Mouse (Mus musculus) midbrain, embryonic 16.5 days (tissue): ENCODE measurements around the gene Aurkaip1. TPM values are rescaled to one million over a fixed set of nuclear protein-coding genes. Genes with fewer than 3 reads are reported as not detected.
A peak's percentile ranks its signal among the peaks of the same experiment; 100 is the strongest.

Experiments used
- ATAC-seq: fragments of 200-750 bp; cut with Nextera tagmentation; 2 replicates; pipeline ENCODE4 v1.8.0; 2017; ENCODE audit warnings: moderate TSS enrichment
- H3K27ac ChIP-seq: fragments of 300-500 bp; sonication (generic); 2 replicates; pipeline ENCODE4 v1.5.1; 2014; ENCODE audit warnings: mild to moderate bottlenecking, low read length, mixed read lengths
- H3K27me3 ChIP-seq: fragments of 300-500 bp; sonication (generic); 2 replicates; pipeline ENCODE4 v1.6.1; 2014; ENCODE audit warnings: low read depth, low read length, mixed read lengths; ENCODE audit not compliant: control insufficient read depth, insufficient read depth
- H3K36me3 ChIP-seq: fragments of 300-500 bp; sonication (generic); 2 replicates; pipeline ENCODE4 v1.6.1; 2014; ENCODE audit warnings: mild to moderate bottlenecking, low read length, moderate library complexity, mixed read lengths; ENCODE audit not compliant: control insufficient read depth, insufficient read depth
- H3K4me1 ChIP-seq: fragments of 300-500 bp; sonication (generic); 2 replicates; pipeline ENCODE4 v1.6.1; 2014; ENCODE audit warnings: mild to moderate bottlenecking, low read length, mixed read lengths; ENCODE audit not compliant: control insufficient read depth, insufficient read depth
- H3K4me2 ChIP-seq: fragments of 300-500 bp; sonication (generic); 2 replicates; pipeline ENCODE4 v1.6.1; 2014; ENCODE audit warnings: mild to moderate bottlenecking, low read length, mixed read lengths
- H3K4me3 ChIP-seq: fragments of 300-500 bp; sonication (generic); 2 replicates; pipeline ENCODE4 v1.5.1; 2014; ENCODE audit warnings: low read depth, mild to moderate bottlenecking, low read length, moderate library complexity, mixed read lengths
- H3K9ac ChIP-seq: fragments of 300-500 bp; sonication (generic); 2 replicates; pipeline ENCODE4 v1.6.1; 2014; ENCODE audit warnings: low read depth, low read length, mixed read lengths
- H3K9me3 ChIP-seq: fragments of 300-500 bp; sonication (generic); replicated peaks from 2 replicates; pipeline ENCODE4 v1.6.1; 2014; ENCODE audit warnings: mild to moderate bottlenecking, low read length, mixed read lengths; ENCODE audit not compliant: control insufficient read depth, poor library complexity, severe bottlenecking
- WGBS: fragments of 180-500 bp; shearing (Covaris S2); extraction: QIAGEN DNeasy Blood & Tissue Kit; methylation state at CpG from one replicate; pipeline ENCODE4 v1.1.7; 2014; 5-methylcytosine and 5-hydroxymethylcytosine counted together
- polyA plus RNA-seq: library from polyadenylated mRNA; unstranded; fragments of >200 nt; fragmentation: Nextera tagmentation; extraction: Ambion mirVana; gene quantifications from 2 replicates; pipeline ENCODE4 v1.2.1, GENCODE M21; 2015

Gene Aurkaip1
- polyA plus RNA-seq, 1 experiment from 2014 or later, result 134 TPM

DNA sequence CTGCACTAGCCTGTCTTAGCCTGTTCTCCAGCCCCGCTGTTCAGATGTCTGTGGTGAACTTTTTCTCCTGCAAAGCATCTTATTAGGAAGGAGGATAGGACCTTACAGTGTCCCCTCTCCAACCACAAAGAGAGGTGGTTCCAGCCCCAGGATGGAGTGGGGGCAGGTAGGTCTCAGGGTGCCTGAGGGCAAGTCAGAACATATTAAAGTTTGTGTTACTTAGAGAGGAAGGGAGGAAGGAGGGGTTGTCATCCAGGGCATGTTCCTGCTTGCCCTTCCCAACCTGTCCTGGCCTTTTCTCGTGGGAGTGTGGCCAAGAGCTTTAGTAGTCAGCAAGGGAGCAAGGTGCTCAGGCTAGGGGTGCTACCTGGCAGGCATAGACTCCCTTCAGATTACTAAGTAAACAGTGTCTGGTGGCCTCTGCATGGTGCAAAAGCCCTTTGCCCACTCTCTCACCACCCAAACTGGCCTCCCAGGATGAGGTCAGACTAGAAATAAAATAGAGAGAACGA is 40.4 kb upstream of the Aurkaip1 start:
- Histone ChIP-seq H3K27ac (no peak overlapping the region), H3K4me1 (no peaks in the 10 kb centered on the region), H3K27me3 (no peaks in the 10 kb centered on the region), H3K4me2 (no peak overlapping the region), H3K9me3 (no peaks in the 10 kb centered on the region), H3K9ac (no peak overlapping the region), H3K36me3 (no peaks in the 10 kb centered on the region), H3K4me3 (no peak overlapping the region)
- no peak for ATAC-seq
- WGBS, result 72% methylated on average over 3 of the region's 3 CpGs

DNA sequence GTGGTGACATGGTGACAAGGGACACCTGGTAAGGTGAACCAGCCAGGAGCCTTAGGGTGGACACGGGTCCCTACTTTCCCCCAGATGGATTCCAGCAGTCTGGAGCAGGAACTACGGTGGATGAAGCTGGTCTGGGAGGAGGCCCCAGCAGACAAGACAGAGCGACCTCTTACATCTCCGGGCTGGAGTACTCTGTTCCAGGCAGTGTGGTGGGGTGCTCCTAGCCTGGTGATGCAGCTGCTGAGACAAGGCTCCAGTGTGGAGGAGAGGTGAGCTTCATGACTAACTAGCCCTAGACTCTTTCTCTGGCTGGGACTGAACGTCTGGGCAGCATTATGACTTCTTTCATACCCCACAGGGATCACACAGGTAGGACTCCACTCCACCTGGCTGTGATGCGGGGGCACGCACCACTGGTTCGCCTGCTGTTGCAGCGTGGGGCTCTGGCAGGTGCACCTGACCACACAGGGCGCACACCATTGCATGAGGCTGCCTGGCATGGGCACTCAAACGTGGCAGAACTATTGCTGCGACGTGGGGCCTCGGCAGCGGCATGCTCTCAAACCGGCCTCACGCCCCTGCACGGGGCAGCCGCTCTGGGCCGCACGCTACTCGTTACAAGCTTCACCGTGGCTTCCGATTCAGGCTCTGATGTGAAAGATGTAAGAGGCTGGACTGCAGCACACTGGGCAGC is 39.7 kb upstream of the Aurkaip1 start:
- no peak overlapping the region for H3K9ac ChIP-seq
- H3K4me3 ChIP-seq, result no peak overlapping the region
- WGBS, result 74% methylated on average over 24 of the region's 24 CpGs
- H3K27me3 ChIP-seq, result no peaks in the 10 kb centered on the region
- ATAC-seq, result no peak
- H3K4me2 ChIP-seq, result no peak overlapping the region
- H3K9me3 ChIP-seq, result no peaks in the 10 kb centered on the region
- H3K27ac ChIP-seq, result no peak overlapping the region
- H3K36me3 ChIP-seq, result no peaks in the 10 kb centered on the region
- H3K4me1 ChIP-seq, result no peaks in the 10 kb centered on the region

DNA sequence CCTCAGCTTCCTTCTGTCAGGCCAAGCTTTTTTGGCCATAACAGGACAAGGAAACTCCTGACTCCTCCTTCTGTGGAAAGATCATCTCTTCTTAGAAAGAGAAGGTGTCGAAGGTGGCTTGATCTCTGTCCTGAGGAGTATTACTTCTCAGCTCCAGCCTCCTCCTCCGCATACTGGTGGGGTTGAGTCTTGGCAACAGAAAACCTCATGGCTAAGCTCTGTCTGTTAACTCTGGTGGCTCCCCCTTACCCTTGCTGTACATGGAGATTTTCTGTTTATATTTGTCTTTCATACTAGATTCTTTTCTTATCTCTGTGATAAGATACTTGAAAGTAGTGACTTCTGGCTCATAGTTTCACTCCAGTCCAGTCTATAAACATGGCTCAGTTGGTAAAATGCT is 37.3 kb upstream of the Aurkaip1 start:
- Histone ChIP-seq H3K4me1 (no peaks in the 10 kb centered on the region), H3K36me3 (no peaks in the 10 kb centered on the region), H3K27ac (no peak overlapping the region), H3K4me2 (no peak overlapping the region), H3K9me3 (no peaks in the 10 kb centered on the region), H3K4me3 (no peak overlapping the region), H3K27me3 (no peaks in the 10 kb centered on the region), H3K9ac (no peak overlapping the region)
- 88% methylated on average over 2 of the region's 2 CpGs for WGBS
- no peak for ATAC-seq

DNA sequence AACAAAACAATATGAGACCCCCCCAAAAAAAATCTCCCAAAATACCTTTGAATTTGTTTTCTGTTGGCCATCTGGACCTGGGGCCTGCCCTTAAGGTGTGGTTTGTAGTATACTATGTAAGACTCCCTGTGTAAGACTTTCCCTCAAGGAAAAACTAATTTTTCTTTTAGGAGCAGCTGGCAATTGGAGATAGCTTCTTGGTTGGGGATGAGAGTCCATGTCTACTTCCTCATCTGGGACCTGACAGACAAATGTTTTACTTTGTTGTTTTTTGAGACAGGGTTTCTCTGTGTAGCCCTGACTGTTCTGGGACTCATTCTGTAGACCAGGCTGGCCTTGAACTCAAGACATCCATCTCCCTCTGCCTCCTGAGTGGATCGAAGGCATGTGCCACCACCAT is 29.0 kb upstream of the Aurkaip1 start:
- Histone ChIP-seq H3K9ac (no peak overlapping the region), H3K27ac (no peak overlapping the region), H3K36me3 (no peaks in the 10 kb centered on the region), H3K9me3 (no peaks in the 10 kb centered on the region), H3K4me3 (no peak overlapping the region), H3K4me2 (no peak overlapping the region), H3K27me3 (no peaks in the 10 kb centered on the region), H3K4me1 (peaks cover 17% of the 10 kb centered on the region)
- 93% methylated on average over 1 of the region's 1 CpGs for WGBS
- ATAC-seq, result no peak

DNA sequence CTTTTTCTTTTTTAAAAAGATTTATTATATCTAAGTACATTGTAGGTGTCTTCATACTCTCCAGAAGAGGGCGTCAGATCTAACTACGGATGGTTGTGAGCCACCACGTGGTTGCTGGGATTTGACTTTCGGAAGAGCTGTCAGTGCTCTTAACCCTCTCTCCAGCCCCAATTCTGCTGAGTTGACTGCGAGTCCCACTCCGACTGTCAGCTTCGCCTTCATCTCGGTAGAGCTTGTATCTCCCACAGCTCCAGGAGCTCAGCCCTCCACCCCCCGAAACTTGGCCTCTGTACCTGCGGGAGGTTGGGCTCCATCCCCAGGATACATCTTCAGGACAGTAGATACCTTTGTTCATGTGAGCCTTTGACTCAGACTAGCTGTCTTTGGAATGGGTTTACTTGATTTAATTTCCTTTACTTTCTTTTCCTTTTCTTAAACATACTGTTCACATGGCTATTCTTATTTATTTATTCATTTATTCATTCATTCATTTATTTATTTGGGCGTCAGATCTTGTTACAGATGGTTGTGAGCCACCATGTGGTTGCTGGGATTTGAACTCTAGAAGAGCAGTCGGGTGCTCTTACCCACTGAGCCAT is 28.2 kb upstream of the Aurkaip1 start, which contains the start of gene Mrpl20:
Mrpl20 (plus strand) TSS at position 138 of the 599 bp plus-strand sequence.
- Histone ChIP-seq H3K9ac (peak within 1 kb of the TSS; percentile 92), H3K27me3 (no peaks in the 10 kb centered on the region), H3K9me3 (no peaks in the 10 kb centered on the region), H3K27ac (peak within 1 kb of the TSS; percentile 74), H3K4me2 (peak within 1 kb of the TSS; percentile 73), H3K36me3 (peaks cover 3% of the 10 kb centered on the region; the same call in 1 of the 2 replicates), H3K4me1 (peaks cover 17% of the 10 kb centered on the region), H3K4me3 (peak within 1 kb of the TSS; percentile 74)
- ATAC-seq, result peak; percentile 37
- 10% methylated on average over 12 of the region's 12 CpGs for WGBS

DNA sequence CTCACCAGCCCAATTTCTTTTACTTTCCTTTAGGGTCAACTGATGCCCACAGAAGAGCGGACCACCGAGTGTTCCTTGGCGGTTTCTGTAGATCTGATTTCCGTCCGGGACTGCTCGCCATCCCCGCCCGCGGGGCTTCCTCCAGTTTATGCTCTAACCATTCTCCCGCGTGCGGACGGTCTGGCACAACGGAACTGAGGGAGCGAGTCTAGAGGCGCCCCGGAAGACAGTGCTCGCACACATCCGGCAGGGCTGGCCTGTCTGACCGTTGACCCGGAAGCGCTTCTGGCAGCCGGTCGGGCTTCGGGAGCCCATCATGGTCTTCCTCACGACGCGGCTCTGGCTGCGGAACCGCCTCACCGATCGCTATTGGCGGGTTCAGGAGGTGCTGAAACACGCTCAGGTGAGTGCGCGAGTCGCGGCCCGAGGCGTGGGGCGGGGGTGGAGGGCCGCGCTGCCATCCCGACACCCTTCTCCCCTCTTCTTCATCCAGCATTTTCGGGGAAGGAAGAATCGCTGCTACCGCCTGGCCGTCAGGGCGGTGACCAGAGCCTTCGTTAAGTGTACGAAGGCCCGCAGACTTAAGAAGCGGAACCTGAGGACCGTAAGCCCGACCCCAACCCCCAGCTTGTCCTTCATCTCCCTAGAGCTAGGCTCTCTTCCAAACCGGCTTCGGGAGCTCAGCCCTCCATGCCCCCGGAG is 27.6 kb upstream of the Aurkaip1 start:
- peaks cover 7% of the 10 kb centered on the region for H3K36me3 ChIP-seq
- WGBS, result under 1% methylated on average over 57 of the region's 58 CpGs

DNA sequence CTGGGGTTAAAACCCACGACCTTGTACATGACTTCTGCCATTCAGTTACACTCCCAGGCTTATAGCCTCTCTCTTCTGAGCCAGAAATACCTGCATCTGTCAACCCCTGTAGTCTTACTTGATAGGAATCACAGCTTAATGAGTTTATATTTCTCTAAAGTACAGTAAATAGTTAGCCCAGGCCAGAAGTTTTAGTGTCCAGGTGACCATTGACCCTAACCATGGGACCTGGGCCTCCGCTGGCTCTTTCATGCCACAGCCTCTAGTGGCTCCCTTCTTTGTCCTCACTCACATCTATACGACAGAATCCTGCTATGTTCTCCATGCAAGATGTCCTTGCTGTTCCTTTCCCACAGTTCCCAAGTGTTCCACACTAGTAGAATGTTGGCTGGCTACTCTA is 23.2 kb upstream of the Aurkaip1 start:
- WGBS, result 90% methylated on average over 3 of the region's 3 CpGs
- Histone ChIP-seq H3K4me3 (no peak overlapping the region), H3K9ac (no peak overlapping the region), H3K9me3 (no peaks in the 10 kb centered on the region), H3K4me2 (no peak overlapping the region), H3K36me3 (peaks cover 22% of the 10 kb centered on the region), H3K27me3 (no peaks in the 10 kb centered on the region), H3K27ac (no peak overlapping the region), H3K4me1 (peaks cover 21% of the 10 kb centered on the region)
- ATAC-seq, result no peak

More for the DNA sequence above, 27.6 kb upstream of the Aurkaip1 start:
- H3K9ac ChIP-seq, result peak overlapping the region; percentile 92
- H3K4me2 ChIP-seq, result peak overlapping the region; percentile 73
- H3K4me1 ChIP-seq, result peaks cover 17% of the 10 kb centered on the region
- no peaks in the 10 kb centered on the region for H3K9me3 ChIP-seq
- peak overlapping the region; percentile 74 for H3K4me3 ChIP-seq
- H3K27me3 ChIP-seq, result no peaks in the 10 kb centered on the region
- peak overlapping the region; percentile 74 for H3K27ac ChIP-seq
- ATAC-seq, result peak; percentile 98

DNA sequence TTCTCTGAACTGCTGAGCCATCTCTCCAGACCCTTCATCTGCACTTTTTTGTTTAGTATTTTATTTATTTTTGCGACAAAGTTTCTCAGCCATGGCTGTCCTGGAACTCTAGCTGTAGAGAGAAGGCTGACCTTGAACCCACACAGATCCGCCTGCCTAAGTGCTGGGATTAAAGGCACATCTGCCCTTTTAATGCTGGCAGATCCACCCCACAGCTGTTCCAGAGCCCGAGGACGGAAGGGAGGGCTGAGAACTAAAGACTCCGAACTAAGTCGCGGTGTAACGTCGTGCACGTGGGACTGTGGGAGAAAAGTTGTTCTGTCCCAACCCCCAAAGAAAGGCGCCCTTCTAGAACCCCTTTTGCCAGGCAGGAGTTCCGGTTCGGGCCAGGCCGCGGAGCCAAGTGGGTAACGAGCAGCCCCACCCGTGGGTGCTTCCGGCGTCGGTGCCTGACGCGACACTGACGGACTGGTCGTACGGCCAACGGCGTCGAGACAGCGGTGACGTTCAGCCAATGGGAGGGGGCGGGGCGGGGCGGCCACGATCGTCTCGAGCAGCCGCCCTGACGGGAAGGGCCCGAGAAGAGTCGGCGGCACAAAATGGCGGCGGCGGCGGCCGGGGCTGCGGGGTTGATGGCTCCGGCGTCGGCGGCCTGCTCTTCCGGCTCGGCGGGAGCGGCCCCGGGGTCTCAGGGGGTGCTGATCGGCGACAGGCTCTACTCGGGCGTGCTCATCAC is 19.0 kb upstream of the Aurkaip1 start, which contains the start of gene Ccnl2:
Ccnl2 (plus strand) TSS at position 561 of the 736 bp plus-strand sequence.
- no peaks in the 10 kb centered on the region for H3K27me3 ChIP-seq
- WGBS, result under 1% methylated on average over 51 of the region's 60 CpGs
- H3K4me2 ChIP-seq, result peak within 1 kb of the TSS; percentile 95
- ATAC-seq, result peak; percentile 99
- H3K9me3 ChIP-seq, result no peaks in the 10 kb centered on the region
- H3K4me3 ChIP-seq, result peak within 1 kb of the TSS; percentile 83
- H3K9ac ChIP-seq, result peak within 1 kb of the TSS; percentile 98
- H3K36me3 ChIP-seq, result peaks cover 46% of the 10 kb centered on the region
- H3K27ac ChIP-seq, result peak within 1 kb of the TSS; percentile 90
- H3K4me1 ChIP-seq, result peaks cover 21% of the 10 kb centered on the region
